Mouse (Mus musculus) intestine, embryonic 16.5 days (tissue): Measurements from ENCODE around the gene Grcc10. TPM values are rescaled to one million over a fixed set of nuclear protein-coding genes. Genes with fewer than 3 reads are reported as not detected.
A peak's percentile ranks its signal among the peaks of the same experiment; 100 is the strongest.

ENCODE experiments used
- ATAC-seq: fragments of 200-750 bp; cut with Nextera tagmentation; 2 replicates; pipeline ENCODE4 v1.8.0; 2017; ENCODE audit warnings: moderate TSS enrichment, moderate library complexity
- H3K27ac ChIP-seq: fragments of 300-500 bp; sonication (generic); 2 replicates; pipeline ENCODE4 v1.5.1; 2014; ENCODE audit warnings: mild to moderate bottlenecking, low read length
- H3K27me3 ChIP-seq: fragments of 300-500 bp; sonication (generic); replicated peaks from 2 replicates; pipeline ENCODE4 v1.6.1; 2014; ENCODE audit warnings: low read length, control low read depth, mixed read lengths; ENCODE audit not compliant: control insufficient read depth, insufficient read depth
- H3K36me3 ChIP-seq: fragments of 300-500 bp; sonication (generic); 2 replicates; pipeline ENCODE4 v1.6.1; 2014; ENCODE audit warnings: low read length, control low read depth; ENCODE audit not compliant: control insufficient read depth, insufficient read depth
- H3K4me1 ChIP-seq: fragments of 300-500 bp; sonication (generic); 2 replicates; pipeline ENCODE4 v1.6.1; 2014; ENCODE audit warnings: low read length, control low read depth, mixed read lengths; ENCODE audit not compliant: control insufficient read depth, insufficient read depth
- H3K4me2 ChIP-seq: fragments of 300-500 bp; sonication (generic); 2 replicates; pipeline ENCODE4 v1.6.1; 2014; ENCODE audit warnings: low read depth, low read length, control low read depth
- H3K4me3 ChIP-seq: fragments of 300-500 bp; sonication (generic); 2 replicates; pipeline ENCODE4 v1.5.1; 2014; ENCODE audit warnings: mild to moderate bottlenecking, low read length
- H3K9ac ChIP-seq: fragments of 300-500 bp; sonication (generic); 2 replicates; pipeline ENCODE4 v1.6.1; 2014; ENCODE audit warnings: low read depth, low read length
- H3K9me3 ChIP-seq: fragments of 300-500 bp; sonication (generic); 2 replicates; pipeline ENCODE4 v1.6.1; 2016; ENCODE audit warnings: low read length, control low read depth; ENCODE audit not compliant: control insufficient read depth
- WGBS: fragments of 180-500 bp; shearing (Covaris S2); extraction: QIAGEN DNeasy Blood & Tissue Kit; methylation state at CpG from one replicate; pipeline ENCODE4 v1.1.7; 2014; 5-methylcytosine and 5-hydroxymethylcytosine counted together
- polyA plus RNA-seq: library from polyadenylated mRNA; unstranded; fragments of >200 nt; fragmentation: Nextera tagmentation; extraction: Ambion mirVana; gene quantifications from 2 replicates; pipeline ENCODE4 v1.2.1, GENCODE M21; 2015

The Grcc10 gene
- 309 and 334 TPM in 2 replicates for polyA plus RNA-seq

DNA sequence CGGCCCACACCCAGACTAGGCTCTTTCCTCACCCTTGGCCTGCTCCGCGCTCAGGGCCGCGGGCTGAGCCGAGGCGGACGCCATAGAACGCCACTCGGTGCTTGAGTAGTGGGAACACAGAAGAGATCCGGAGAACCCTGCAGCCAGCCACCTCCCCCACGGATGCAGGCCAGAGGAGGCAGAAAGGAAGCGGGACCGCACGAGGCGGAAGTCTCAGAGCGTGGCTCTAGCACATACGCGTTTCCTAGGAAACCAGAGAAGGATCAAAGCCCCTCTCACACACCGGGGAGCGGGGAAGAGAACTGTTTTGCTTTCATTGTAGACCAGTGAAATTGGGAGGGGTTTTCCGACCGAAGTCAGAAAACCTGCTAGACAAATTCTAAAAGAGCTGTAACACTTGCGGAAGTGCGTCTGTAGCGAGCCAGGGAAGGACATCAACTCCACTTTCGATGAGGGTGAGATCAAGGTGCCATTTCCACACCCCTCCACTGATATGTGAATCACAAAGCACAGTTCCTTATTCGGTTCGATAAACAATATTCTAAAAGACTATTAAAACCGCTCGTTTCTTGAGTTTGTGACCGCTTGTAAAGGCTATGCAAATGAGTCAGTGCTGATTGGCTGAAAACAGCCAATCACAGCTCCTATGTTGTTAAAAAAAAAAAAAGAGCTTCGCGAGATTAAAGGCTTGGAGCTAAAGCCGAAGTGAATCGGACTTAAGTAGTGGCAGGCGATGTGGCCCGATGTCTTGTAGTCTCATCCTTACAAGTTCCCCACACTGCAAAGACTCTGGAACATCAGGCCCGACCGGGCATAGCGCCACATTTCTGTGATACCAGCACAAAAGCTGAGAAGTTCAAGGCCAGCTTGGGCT is at the start of gene Grcc10:
Gene Grcc10, minus strand, starts transcription at position 487 of the 874 bp plus-strand sequence.
- ATAC-seq = peak; percentile 72

DNA sequence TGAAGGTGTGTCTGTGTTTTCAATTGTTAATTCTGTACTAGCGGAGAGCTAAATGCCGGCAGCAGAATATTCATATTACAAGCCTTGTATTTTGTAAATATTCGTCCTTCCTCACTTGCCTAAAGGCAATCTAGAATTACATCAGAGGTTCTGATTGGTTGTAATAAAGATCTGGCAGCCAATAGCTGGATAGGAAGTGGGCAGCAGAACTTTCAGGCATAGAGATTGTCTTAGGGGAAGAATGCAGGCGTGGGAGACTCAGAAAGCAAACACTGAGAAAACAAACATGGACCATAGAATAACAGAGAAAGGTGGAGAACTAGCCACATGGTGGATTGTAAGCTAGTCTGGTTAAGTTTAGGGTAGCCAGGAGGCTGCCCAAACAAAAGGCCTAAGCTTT is 48.9 kb upstream of the Grcc10 start:
- ATAC-seq = no peak
- Histone ChIP-seq H3K27ac (no peak overlapping the region), H3K9me3 (no peaks in the 10 kb centered on the region), H3K4me3 (no peak overlapping the region), H3K27me3 (no peaks in the 10 kb centered on the region), H3K4me1 (no peaks in the 10 kb centered on the region), H3K36me3 (no peaks in the 10 kb centered on the region), H3K4me2 (no peak overlapping the region), H3K9ac (no peak overlapping the region)
- 64% methylated on average over 4 of the region's 4 CpGs for WGBS

More for the DNA sequence above, at the start of gene Grcc10:
- H3K36me3 ChIP-seq = peaks cover 8% of the 10 kb centered on the region; the same call in 1 of the 2 replicates
- no peaks in the 10 kb centered on the region for H3K9me3 ChIP-seq
- WGBS = under 1% methylated on average over 41 of the region's 41 CpGs
- no peaks in the 10 kb centered on the region for H3K27me3 ChIP-seq
- peak within 1 kb of the TSS; percentile 99 for H3K27ac ChIP-seq
- H3K4me1 ChIP-seq = peaks cover 29% of the 10 kb centered on the region
- H3K4me3 ChIP-seq = peak within 1 kb of the TSS; percentile 55
- peak within 1 kb of the TSS; percentile 69 for H3K9ac ChIP-seq
- peak within 1 kb of the TSS; percentile 68 for H3K4me2 ChIP-seq

DNA sequence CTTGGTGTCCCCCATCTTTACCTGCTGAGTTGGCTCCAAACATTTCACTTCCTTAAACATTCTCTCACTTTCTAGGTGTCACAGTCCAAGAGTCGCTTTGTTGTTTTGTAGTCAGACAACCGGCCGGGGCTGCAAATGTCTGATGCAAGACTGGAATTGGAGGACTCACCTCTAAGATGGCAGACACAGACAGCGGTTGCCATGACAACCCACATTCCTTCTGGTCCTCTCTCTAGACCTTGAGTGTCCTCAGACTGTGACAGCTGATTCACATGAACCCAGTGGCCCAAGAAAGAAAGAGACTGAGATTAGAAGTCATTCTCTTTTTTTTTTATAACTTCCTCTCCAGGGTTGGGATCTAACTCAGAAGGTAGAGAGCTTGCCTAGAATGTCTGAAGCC is 48.3 kb upstream of the Grcc10 start:
- H3K4me3 ChIP-seq = no peak overlapping the region
- H3K4me1 ChIP-seq = no peaks in the 10 kb centered on the region
- no peak for ATAC-seq
- no peaks in the 10 kb centered on the region for H3K9me3 ChIP-seq
- H3K4me2 ChIP-seq = no peak overlapping the region
- H3K9ac ChIP-seq = no peak overlapping the region
- whole genome bisulfite sequencing = 81% methylated on average over 4 of the region's 4 CpGs
- H3K27me3 ChIP-seq = no peaks in the 10 kb centered on the region
- no peak overlapping the region for H3K27ac ChIP-seq
- H3K36me3 ChIP-seq = no peaks in the 10 kb centered on the region

DNA sequence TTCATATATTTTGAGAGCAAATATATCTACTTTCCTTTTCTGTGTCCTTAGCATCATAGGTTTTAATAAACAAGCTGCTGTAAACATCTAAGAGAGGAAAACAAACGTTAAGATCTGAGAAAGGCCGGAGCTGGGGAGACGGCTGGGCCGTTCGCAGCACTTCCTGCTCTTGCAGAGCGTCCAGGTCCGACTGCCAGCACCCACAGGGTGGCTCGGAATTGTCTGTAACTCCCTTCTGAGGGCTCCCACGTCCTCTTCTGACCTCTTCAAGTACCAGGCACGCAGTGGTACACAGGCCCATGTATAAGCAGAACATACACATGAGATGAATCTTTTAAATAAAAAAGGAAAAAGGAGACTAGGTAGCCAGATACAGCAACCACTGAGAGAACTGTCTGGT is 46.5 kb upstream of the Grcc10 start:
- no peaks in the 10 kb centered on the region for H3K9me3 ChIP-seq
- no peak overlapping the region for H3K9ac ChIP-seq
- H3K27me3 ChIP-seq = no peaks in the 10 kb centered on the region
- no peak overlapping the region for H3K4me2 ChIP-seq
- no peak overlapping the region for H3K4me3 ChIP-seq
- no peak for ATAC-seq
- WGBS = 66% methylated on average over 10 of the region's 10 CpGs
- no peaks in the 10 kb centered on the region; the same call in 1 of the 2 replicates for H3K4me1 ChIP-seq
- no peaks in the 10 kb centered on the region for H3K36me3 ChIP-seq
- no peak overlapping the region for H3K27ac ChIP-seq

DNA sequence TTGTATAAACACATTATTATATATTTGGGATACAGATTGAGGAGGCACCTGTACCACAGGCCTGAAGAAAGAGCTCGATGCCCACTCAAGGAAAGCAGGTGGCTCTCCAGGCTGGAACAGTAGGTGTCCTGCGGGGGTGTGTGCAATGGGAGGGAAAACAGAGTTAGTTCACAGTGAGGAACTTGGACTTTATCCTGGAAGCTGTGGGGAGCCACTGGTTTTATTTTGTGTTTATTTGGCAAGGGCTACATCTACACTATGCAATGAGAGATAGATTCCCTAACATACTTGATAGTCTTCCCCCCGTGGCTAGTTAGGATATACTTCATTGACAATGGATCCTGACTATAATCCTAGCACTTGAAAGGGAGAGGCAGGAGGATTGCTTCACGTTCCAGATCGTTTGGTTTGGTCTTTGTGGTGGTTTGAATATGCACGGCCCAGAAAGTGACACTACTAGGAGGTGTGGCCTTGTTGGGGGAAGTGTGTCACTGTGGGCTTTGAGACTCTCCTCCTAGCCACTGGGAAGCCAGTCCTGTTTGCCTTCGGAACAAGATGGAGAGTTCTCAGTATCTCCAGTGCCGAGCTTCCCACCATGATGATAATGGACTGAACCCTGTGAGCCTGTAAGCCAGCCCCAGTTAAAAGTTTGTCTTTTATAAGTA is 45.7 kb upstream of the Grcc10 start:
- no peak for ATAC-seq

DNA sequence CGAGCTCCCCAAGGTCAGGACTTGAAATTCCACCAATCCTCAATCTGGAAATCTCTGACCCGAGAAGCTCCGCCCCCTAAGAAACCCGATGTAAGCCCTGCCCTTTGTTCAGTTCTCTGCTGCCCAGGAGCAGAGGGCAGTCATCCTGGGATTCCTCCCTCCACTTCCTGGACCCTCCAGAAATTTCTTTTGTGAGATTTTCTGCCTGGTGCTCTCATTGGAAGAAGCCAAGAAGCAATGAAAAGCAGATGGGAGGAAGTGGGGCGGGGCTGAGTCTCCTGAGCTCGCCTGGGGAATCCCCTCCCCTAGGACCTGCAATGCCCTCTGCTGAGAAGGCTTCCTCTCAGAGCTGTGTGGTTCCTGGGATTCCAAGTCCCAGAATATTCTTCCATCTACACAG is 41.3 kb upstream of the Grcc10 start:
- ATAC-seq = peak; percentile 53
- Histone ChIP-seq H3K4me2 (peak overlapping the region; percentile 30), H3K36me3 (no peaks in the 10 kb centered on the region), H3K9me3 (no peaks in the 10 kb centered on the region), H3K27me3 (no peaks in the 10 kb centered on the region; the same call in 1 of the 2 replicates), H3K27ac (no peak overlapping the region), H3K4me3 (peak overlapping the region; percentile 33), H3K9ac (no peak overlapping the region), H3K4me1 (no peaks in the 10 kb centered on the region; the same call in 1 of the 2 replicates)
- WGBS = 20% methylated on average over 6 of the region's 6 CpGs

More for the DNA sequence above, 45.7 kb upstream of the Grcc10 start:
- WGBS = 49% methylated on average over 8 of the region's 8 CpGs
- no peak overlapping the region for H3K4me3 ChIP-seq
- no peaks in the 10 kb centered on the region for H3K36me3 ChIP-seq
- H3K27ac ChIP-seq = no peak overlapping the region
- H3K9me3 ChIP-seq = no peaks in the 10 kb centered on the region
- H3K4me1 ChIP-seq = no peaks in the 10 kb centered on the region; the same call in 1 of the 2 replicates
- no peak overlapping the region for H3K4me2 ChIP-seq
- H3K27me3 ChIP-seq = no peaks in the 10 kb centered on the region
- H3K9ac ChIP-seq = no peak overlapping the region

DNA sequence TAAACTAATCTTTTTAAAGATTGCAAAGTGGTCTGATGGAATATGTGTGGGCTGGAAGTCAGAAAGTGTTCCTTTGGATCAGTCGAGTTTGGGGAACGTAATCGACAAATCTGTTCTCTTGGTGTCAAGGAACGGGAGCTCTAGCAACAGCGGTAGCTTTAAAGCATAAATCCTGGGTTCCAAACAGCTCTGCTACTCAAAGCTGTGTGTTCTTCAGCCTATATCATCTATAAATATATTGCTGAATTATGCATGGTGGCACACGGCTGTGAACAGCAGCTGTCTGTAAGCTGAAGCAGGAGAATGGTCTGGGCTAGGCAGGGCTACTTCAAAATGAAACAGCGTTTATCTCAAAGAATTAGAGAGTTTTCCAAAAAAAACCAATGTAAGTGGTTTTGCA is 39.7 kb upstream of the Grcc10 start:
- H3K27ac ChIP-seq = no peak overlapping the region
- no peak overlapping the region for H3K4me3 ChIP-seq
- 87% methylated on average over 7 of the region's 7 CpGs for WGBS
- H3K9ac ChIP-seq = no peak overlapping the region
- ATAC-seq = no peak
- no peaks in the 10 kb centered on the region; the same call in 1 of the 2 replicates for H3K27me3 ChIP-seq
- no peak overlapping the region for H3K4me2 ChIP-seq
- H3K36me3 ChIP-seq = no peaks in the 10 kb centered on the region
- H3K9me3 ChIP-seq = no peaks in the 10 kb centered on the region
- H3K4me1 ChIP-seq = no peaks in the 10 kb centered on the region; the same call in 1 of the 2 replicates

DNA sequence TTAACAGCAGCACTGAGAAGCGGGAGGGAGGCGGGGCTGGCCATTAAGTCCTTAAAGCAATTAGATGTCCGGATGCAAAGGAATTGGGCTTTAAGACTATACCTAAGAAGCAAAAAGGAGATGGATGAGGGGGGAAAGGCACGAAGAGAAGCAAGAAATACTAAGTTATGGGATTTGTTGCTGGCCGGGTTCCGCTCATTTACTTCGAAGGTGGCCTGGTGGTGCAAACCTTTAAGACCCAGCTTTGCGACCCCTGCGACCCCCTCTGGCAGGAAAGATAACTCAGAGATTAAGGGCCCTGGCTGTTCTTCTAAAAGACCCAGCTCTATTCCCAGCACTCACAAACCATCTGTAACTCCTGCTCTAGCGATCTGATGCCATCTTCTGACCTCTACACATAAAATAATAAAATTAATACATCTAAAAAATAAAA is 38.8 kb upstream of the Grcc10 start:
- Histone ChIP-seq H3K9ac (0 out of 2 replicates have a peak overlapping the region, but pooled peaks have one; percentile 3), H3K4me3 (peak overlapping the region; percentile 42), H3K27ac (no peak overlapping the region), H3K27me3 (no peaks in the 10 kb centered on the region; the same call in 1 of the 2 replicates), H3K4me2 (peak overlapping the region; percentile 61), H3K36me3 (no peaks in the 10 kb centered on the region), H3K4me1 (no peaks in the 10 kb centered on the region; the same call in 1 of the 2 replicates), H3K9me3 (no peaks in the 10 kb centered on the region)
- ATAC-seq = peak; percentile 12; the same call in 1 of the 2 replicates
- WGBS = 4% methylated on average over 10 of the region's 10 CpGs
